Mouse (Mus musculus): ENCODE data around the gene Ctnnd2.
A peak's percentile ranks its signal among the peaks of the same experiment; 100 is the strongest.

Ctnnd2 gene

DNA sequence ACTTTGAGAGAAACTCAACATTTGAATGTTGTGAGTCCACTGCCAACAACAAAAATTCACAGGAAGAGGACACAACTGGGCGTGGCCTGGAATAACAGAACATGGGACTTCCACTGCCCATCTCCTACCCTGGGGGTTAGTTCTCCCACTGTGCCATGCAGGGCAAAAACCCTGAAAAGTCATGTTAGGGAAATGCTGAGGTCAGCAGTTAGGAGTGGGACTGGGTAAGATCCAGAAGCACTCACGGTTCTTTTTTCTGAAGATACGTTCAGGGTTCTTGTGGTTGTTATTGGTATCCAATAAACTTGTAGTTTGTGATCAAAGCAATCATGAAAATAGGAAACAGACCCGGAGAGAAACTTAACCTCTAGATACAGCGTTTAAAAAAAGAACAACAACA is 695.0 kb downstream of the Ctnnd2 start:
- no peak for DNase-seq (ENCODE audit: low read depth, low spot score)

DNA sequence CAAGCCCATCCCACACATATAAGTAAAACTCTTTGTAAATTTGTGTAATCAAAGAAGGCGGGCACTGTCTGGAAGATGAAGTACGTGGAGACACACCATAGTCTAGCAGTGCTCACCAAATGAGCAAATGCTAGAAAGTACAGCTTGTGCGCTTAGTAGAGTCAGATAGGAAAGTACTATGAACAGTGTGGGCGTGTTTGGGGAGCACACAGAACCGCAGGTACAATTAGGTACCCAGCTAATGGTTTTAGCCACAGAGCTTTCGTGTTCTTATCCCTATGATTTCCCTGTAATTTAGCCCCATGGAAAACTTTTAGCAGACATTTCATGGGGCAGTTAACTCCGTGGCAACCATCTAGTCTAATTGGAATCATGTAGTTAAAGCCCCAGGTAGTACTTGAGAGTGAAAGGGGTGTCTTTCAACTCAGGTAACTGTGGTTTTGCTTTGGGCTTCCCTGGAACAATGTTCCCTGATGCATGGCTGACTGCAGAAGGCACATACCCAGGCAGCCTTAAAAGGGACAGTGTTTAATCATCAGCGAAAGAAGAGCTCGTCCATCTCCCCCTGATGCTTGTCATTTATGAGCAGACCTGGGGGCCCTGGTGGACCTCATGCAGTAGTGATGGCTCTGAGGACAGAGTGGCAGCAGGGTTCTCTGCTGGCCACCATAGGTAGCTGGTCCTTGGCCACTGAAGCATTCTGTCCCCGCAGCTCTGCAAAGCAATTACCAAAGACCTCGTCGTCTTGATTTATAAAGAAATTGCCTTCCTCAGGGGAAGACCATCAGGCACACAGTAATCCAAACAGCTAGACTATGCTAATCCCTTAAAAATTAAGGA is 697.5 kb downstream of the Ctnnd2 start:
- DNase-seq (ENCODE audit: low read depth, low spot score): no peak

DNA sequence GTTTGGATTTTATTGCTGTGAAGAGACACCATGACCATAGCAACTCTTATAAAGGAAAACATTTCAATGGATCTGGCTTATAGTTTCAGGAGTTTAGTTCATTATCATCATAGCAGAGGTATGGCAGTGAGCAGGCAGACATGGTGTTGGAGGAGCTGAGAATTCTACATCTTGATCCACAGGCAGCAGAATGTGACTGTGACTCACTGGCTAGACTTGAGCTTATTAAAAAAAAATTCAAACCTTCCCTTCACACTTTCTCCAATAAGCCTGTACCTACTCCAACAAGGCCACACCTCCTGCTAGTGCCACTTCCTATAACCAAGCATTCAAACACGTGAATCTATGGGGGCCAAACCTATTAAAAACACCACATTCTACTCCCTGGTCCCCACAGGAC is 703.1 kb downstream of the Ctnnd2 start:
- no peak for DNase-seq (ENCODE audit: low read depth, low spot score)

- DNase-seq (ENCODE audit: low read depth, low spot score): no peak
Measured at GRCm38 (mm10) chr15:30884692-30885334, 712.4 kb downstream of the Ctnnd2 start.

GRCm38 (mm10) chr15:30885410-30885809 is 713.0 kb downstream of the Ctnnd2 start:
- no peak for DNase-seq (ENCODE audit: low read depth, low spot score)

GRCm38 (mm10) chr15:30887559-30887958 is 715.2 kb downstream of the Ctnnd2 start:
- no peak for DNase-seq (ENCODE audit: low read depth, low spot score)

GRCm38 (mm10) chr15:30891986-30892385 is 719.6 kb downstream of the Ctnnd2 start:
- no peak for DNase-seq (ENCODE audit: low read depth, low spot score)

DNA sequence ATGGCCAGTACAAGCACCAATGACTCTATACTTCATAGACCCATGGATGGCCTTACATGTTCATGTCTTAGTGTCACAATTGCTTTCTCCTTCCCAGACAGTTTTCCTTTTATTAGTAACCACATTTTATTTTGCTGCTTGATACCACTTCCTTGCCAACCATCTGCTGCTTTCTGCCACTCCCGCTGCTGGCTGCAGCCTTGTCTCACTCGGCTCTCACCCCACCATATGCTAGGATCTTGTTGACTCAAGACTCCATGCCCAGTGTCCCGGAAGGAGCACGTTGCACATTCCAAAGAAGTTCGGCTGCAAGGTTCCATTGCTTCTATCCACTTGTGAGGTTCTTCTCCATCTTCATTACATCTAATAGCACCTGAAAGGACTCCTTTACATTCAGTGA is 722.7 kb downstream of the Ctnnd2 start:
- DNase-seq (ENCODE audit: low read depth, low spot score): no peak

DNA sequence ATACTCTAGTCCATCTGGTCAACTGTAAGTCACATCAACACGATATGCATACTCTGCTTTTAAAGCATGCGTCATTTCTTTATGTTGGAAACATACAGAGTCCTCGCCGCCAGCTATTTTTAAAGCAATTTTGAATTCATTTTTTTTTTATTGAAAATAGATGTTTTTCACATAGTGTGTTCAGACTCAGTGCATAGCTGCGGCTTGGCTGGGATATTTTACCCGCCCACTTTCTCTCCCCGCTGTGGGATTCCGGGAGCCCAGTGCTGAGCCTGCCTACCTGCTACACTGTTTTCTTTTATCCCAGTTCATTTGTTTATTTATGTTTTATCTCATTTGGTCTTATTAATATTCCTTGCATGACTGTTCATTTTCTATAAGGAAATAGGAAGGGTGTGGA is 724.9 kb downstream of the Ctnnd2 start:
- no peak for DNase-seq (ENCODE audit: low read depth, low spot score)

- peak; percentile 60 for DNase-seq (ENCODE audit: low read depth, low spot score)
Measured at GRCm38 (mm10) chr15:30908027-30908426, 735.6 kb downstream of the Ctnnd2 start.

- DNase-seq (ENCODE audit: low read depth, low spot score): peak; percentile 44
Measured at GRCm38 (mm10) chr15:30913360-30913759, 741.0 kb downstream of the Ctnnd2 start.

- DNase-seq (ENCODE audit: low read depth, low spot score): peak; percentile 12
Measured at GRCm38 (mm10) chr15:30925838-30926237, 753.4 kb downstream of the Ctnnd2 start.

- DNase-seq (ENCODE audit: low read depth, low spot score): peak; percentile 24
Measured at GRCm38 (mm10) chr15:30927632-30928031, 755.2 kb downstream of the Ctnnd2 start.

DNA sequence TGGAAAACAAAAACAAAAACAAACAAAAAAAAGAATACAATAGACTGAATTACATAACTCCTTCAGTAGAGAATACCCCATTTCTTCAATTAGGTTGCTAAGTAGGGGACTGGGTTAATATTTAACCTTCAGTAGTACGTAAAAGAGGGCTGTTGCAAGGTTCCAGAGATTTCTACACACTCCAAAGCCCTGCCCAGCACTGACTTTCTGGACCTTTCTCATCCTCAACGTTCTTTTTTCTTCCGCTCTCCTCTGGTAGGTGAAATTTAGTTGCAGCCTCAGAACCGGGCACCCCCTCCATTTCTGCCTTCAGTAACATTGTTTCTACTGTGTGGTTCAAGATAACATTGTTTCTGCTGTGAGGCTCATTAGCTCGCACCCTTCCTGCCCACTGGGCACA is 759.5 kb downstream of the Ctnnd2 start:
- DNase-seq (ENCODE audit: low read depth, low spot score): no peak

GRCm38 (mm10) chr15:30945863-30946262 is 773.5 kb downstream of the Ctnnd2 start:
- DNase-seq (ENCODE audit: low read depth, low spot score): no peak

- no peak for DNase-seq (ENCODE audit: low read depth, low spot score)
Measured at GRCm38 (mm10) chr15:30958513-30958912, 786.1 kb downstream of the Ctnnd2 start.

DNA sequence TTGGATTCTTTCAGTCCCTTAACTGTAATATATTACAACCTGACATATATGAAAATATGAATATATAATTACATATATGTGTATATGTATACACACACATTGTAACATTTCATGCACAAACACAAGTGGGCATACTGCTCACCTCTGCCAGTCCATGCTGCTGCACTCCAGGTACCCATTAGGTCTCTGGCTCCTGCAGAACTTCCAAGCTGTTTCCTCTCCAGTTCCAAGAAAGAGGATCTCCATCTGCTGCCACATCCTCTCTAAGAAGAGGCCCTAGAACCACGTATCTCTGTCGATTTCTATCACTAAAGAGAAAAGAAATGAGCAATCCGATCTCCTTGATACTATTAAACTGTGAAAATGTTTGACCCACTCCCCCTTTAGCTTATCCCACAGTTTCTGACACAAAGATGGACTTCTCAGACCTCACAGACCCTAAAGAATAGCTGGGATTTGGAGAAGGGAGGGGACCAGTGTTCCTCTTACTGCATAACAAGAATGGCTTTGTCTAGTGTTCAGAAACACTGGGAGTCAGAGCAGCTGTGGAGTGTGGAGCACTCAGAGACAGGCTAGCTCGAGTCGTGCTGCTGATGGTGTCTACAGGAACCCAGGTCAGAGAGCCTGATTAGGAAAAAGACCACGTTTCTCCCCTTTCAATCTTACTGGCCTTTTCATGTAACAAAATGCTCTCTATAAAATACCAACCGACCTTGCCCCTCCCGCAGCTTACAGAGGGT is 790.2 kb downstream of the Ctnnd2 start:
- no peak for DNase-seq (ENCODE audit: low read depth, low spot score)

DNA sequence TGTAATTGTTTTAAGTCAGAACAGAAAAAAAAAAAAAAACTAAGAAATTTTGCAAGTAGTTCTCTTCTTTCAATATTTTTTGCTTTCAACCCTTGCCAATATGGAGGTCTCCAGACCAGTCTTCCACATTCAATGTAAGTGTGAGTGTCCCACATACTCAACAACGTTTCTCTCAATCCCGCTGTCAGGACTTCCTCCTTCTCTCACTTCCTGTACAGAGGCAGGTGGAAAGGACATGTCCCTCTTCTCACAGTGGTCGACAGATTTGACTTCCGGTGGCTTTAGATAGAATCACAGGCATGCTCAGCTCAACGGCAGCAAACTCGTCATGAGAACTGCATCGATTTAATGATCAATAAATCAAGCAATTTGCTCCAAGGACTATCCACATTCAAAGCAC is 791.7 kb downstream of the Ctnnd2 start:
- no peak for DNase-seq (ENCODE audit: low read depth, low spot score)

DNA sequence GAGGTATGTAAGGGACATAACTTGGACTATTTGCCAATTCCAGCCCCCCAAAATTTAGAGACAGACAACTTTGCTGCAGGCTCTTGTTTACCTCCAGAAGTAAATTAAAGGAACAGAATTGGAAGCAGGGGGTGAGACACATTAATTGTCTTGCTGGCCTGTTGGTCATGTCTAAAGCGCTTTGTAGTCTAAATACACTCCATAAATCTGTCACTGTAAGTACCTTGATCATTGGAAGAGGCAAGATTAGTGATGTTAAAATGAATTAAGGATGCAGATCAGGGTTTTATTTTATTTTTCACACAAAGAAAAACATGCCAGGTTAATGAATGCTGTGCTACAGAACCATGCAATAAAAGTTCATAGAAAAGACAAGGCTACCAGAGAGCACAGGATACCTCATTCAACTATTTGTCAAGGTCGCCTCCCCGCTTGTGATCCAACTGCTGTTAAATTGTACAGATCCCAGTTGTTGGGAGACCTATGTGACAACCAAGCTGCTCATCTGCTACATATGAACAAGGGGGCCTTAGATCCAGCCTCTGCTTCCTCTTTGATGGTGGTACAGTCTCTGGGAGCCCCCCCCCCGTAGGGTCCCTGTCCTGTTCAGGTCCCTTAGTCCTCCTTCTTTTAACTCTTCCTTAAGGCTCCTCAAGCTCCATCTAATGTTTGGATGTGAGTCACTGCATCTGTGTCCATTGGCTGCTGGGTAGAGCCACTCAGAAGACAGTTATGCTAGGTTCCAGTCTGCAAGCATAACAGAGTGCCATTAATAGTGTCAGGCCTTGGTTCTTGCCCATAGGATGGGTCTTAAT is 792.7 kb downstream of the Ctnnd2 start:
- DNase-seq (ENCODE audit: low read depth, low spot score): no peak

DNA sequence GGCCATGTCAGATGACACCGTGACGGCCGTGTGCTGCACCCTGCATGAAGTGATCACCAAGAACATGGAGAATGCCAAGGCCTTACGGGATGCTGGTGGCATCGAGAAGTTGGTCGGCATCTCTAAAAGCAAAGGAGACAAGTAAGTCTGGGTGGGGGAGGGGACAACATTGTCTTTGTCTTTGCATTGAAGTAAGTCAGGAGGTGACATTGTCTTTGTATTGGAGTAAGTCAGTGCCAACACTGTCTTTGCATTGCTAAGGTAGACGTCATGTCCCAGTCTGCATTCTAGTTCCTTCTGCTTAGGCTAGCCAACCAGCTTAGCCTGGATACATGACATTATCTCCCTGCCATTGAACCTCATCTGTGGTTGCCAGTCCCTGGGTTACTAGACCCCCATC is 794.4 kb downstream of the Ctnnd2 start:
- DNase-seq (ENCODE audit: low read depth, low spot score): no peak

DNA sequence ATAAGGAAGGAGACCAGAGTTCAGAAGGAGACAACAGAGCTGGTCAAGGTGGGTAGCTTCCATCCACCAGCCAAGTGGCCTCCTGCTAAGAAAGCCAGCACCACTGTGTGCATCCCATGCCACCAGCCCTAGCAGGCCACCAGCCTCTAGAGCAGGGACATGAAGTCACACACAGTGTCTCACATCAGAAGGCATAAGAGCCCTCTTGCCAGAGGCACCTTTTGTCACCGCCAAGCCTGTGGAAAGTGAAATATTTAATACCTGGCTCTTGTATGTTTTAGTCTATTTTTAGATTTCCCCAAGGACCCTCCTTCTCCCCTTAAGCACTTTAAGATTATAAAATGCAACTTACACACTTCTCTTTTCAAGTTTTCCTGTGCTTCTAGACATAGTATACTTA is 802.0 kb downstream of the Ctnnd2 start:
- no peak for DNase-seq (ENCODE audit: low read depth, low spot score)

Measured in ES-CJ7 (cell line).